ENCODE assay signal across 24 mouse cellular contexts in the genomic region with DNA sequence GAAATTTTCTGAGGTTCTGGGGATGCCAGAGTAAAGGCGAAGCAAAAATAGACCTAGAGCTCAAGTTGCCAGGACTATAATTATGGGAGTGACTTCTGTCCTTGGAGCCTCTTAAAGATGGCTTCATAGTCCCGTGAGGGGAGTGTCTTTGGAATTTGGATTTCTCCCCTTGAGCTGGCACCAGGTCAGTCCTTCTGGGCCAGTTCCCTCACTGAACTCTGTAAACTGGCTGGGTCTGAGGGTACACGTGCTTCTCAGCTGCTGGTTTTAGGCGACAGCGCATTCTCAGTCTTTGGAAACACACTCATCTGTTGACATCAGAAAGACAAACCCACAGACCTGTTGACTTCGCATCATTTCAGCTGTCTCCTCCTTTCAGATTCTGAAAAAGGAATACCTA.
"Had no signal": no experiment of that assay in that cellular context is flagged by ENCODE, and none has a peak within 500 bp of the region (broad histone marks: within the 10 kb centered on the region; RNA-seq: fewer than 3 reads in every experiment).

No protein-coding gene starts in this region.

- H3K9me3 ChIP-seq: heart, embryonic 10.5 days; heart, embryonic 12.5 days; hindbrain, embryonic 10.5 days; hindbrain, embryonic 12.5 days; kidney, embryonic 15.5 days; limb, embryonic 13.5 days; limb, embryonic 15.5 days; liver, embryonic 12.5 days had no signal

- H3K36me3 ChIP-seq: heart, embryonic 10.5 days; heart, embryonic 12.5 days; hindbrain, embryonic 10.5 days; hindbrain, embryonic 12.5 days; kidney, embryonic 15.5 days; limb, embryonic 13.5 days; limb, embryonic 15.5 days; liver, embryonic 12.5 days had no signal

- H3K4me2 ChIP-seq: heart, embryonic 12.5 days; hindbrain, embryonic 12.5 days; hindbrain, embryonic 14.5 days; kidney, embryonic 15.5 days; limb, embryonic 13.5 days; limb, embryonic 15.5 days; liver, embryonic 12.5 days had no signal

- H3K4me1 ChIP-seq: heart, embryonic 10.5 days; heart, embryonic 12.5 days; hindbrain, embryonic 10.5 days; hindbrain, embryonic 12.5 days; kidney, embryonic 15.5 days; limb, embryonic 13.5 days; limb, embryonic 15.5 days; liver, embryonic 12.5 days had no signal

- H3K9ac ChIP-seq: forebrain, postnatal 0 days; heart, embryonic 12.5 days; hindbrain, embryonic 12.5 days; hindbrain, embryonic 14.5 days; kidney, embryonic 15.5 days; limb, embryonic 13.5 days; limb, embryonic 15.5 days; liver, embryonic 12.5 days; liver, embryonic 14.5 days had no signal

- DNase-seq: forebrain, postnatal 0 days; heart, postnatal 10 days; heart, postnatal 4 days; kidney, adult 11 months; kidney, adult 2 months; kidney, adult 9 months; kidney, postnatal 14 days; kidney, postnatal 36 days; layer of hippocampus, adult 9-11 months; layer of hippocampus, postnatal 36 days; left cerebral cortex, postnatal 4 days had no signal

- H3K4me3 ChIP-seq: heart, embryonic 10.5 days; heart, embryonic 12.5 days; hindbrain, embryonic 10.5 days; hindbrain, embryonic 12.5 days; kidney, embryonic 15.5 days; limb, embryonic 13.5 days; limb, embryonic 15.5 days; liver, embryonic 12.5 days had no signal

- H3K27ac ChIP-seq: heart, embryonic 10.5 days; hindbrain, embryonic 10.5 days; hindbrain, embryonic 12.5 days; hindbrain, embryonic 14.5 days; hindbrain, postnatal 0 days; kidney, embryonic 15.5 days; kidney, postnatal 0 days; limb, embryonic 13.5 days; limb, embryonic 15.5 days; liver, embryonic 12.5 days; liver, embryonic 14.5 days had no signal

- H3K27me3 ChIP-seq: heart, embryonic 12.5 days; hindbrain, embryonic 12.5 days; kidney, embryonic 15.5 days; limb, embryonic 13.5 days; limb, embryonic 15.5 days; liver, embryonic 12.5 days had no signal

- ATAC-seq: forebrain, postnatal 0 days; hindbrain, postnatal 0 days; intestine, embryonic 16.5 days; liver, embryonic 12.5 days had no signal
